Mouse (Mus musculus) kidney, adult 10 weeks (tissue): ENCODE data around the gene Ccdc125. TPM values are rescaled to one million over a fixed set of nuclear protein-coding genes. Genes with fewer than 3 reads are reported as not detected.

Experiments used
- polyA plus RNA-seq: library from polyadenylated mRNA; stranded (reverse); fragments of 350-450 nt; fragmentation: Illumina TruSeq; extraction: RNeasy Lipid Tissue Mini Kit (QIAGEN cat#74804); gene quantifications from one replicate; pipeline ENCODE4 v1.2.3, GENCODE M21; 2014; ENCODE audit warnings: low read depth, low replicate concordance

Gene Ccdc125
- polyA plus RNA-seq = 4.2 TPM

DNA sequence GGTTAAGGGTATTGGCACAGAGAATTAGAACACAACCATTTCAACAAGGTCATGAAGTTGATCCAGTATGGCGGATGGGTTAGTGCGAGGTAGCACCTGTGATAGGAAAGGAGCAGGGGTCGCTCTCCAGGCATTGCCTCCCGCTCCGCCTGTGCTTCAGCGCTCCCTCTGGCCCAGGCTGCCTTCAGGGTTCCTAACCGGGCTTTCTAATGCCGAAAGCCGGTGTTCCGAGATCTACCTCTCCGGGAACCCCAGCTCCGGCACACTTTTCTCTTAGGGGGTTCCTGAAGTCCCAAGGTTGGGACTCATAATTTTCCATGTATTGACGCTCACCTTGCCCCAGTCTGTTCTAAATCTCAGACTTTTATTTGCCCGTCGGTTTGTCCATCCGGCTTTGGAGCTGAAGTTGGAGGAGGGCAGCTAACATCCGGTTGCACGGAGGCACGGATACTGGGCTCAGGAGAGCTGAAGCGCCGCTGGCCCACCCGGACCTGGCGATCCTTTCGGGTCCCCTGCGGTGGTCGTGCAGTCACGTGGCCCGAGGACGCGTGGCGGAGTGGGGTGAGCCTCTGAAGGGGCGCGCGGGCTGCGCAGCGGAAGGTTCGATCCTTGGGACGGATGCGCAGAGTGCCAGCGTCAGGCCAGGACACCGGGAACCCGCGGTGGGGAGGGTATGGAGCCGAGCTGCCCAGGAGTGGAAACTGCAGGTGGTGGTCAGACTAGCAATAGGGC is at the start of gene Ccdc125:
Gene Ccdc125, plus strand, starts transcription at position 427 of the 732 bp plus-strand sequence.

GRCm38 (mm10) chr13:100650550-100651438 is 18.7 kb upstream of the Ccdc125 start, which contains the start of the genes Ak6 and Rad17:
Gene Ak6, plus strand, starts transcription at chr13:100650979.
Gene Rad17, minus strand, starts transcription at chr13:100651051.

DNA sequence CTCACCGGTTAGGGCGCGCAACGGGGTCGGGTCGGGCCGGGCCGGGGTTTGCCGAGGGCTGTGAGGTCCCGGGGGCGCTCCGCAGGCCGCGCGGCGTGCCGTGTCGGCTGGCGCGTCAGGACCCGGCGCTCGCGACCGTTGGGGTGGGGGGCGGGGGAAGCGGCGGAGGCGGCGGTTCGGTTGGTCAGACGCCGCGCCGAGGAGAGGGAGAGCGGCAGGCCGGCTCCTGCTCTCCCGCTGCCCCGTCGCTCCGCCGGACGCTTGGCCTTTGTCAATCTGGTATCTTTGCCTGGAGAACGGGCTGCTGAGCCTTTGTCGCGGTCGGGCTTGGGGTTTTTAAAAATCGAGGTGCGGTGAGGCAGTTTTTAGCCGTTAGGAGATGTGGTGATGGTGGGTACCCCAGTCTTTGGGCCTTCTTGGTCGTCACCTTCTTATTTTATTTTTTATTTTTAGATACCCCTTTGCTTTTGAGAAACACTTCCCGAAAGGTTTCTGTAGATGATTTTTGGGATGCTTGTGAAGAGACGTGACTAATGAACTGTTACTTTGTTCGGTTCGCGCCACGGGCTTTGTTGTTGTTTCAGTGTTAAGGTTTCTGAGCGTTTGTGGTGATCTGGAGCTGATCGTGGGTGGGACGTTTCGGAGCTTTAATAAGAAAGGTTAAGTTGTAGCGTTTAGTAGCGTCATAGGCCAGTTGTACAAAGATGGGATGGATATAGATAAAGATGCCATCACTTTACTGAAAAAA is 17.9 kb upstream of the Ccdc125 start, which contains the start of gene Taf9:
Gene Taf9, plus strand, starts transcription at position 141 of the 748 bp plus-strand sequence.

DNA sequence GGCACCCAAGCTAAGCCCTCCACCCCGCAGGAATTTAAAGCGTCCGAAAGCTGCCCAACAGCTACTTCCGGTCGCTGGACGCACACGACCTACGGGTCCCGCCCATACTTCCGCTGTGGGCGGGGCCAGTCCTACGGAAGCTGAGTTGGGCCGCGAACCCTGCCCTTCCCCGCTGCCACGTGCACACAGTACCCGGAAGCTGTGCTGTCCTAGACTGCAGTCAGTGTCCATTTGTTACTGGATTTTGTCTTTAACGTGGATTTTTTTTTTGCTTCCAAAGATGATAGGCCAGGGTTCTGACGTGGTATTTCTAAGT is 61.3 kb downstream of the Ccdc125 start, which contains the start of gene Cdk7:
Gene Cdk7, minus strand, starts transcription at position 79 of the 316 bp plus-strand sequence.

DNA sequence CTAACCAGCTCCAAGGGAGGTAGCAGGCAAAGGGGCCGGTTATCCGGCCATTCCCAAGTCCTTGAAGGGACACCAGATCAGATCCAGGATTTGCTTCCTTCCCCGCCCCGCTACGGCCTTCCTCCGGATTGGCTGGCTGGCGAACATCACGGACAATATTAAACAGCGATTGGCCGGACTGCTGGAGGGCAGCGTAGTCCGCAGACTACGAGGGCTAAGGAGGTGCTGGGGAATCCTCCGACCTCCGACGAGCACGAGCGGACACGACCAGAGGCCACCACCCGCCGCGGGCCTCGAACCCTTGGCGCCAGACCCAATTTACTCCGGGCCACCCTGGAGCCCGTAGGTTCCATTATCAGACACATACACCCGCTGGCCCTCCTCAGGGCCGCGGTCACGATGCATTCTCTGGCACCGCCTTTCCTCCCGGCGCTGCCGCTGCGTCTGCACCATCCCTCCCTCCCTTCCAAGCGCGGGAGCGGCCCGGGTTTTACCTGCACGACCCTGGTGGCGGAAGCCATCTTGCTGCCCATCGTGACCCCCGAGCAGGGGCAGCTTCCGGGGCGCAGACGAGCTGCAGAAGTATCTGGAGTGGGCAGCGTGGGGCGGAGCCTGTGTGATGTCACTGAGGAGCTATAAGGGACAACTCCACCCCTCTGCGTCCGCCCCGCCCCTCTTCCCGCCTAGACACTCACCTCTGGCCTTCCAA is 74.7 kb downstream of the Ccdc125 start, which contains the start of gene Mrps36:
Gene Mrps36, minus strand, starts transcription at position 624 of the 709 bp plus-strand sequence.

Other genes starting within 250 kb of the Ccdc125 start
- gene Naip1, start 216.8 kb upstream of the Ccdc125 start, polyA plus RNA-seq = 0.24 TPM
- gene Gtf2h2, start 177.1 kb upstream of the Ccdc125 start, polyA plus RNA-seq = 102 TPM
- 46.3 TPM for gene Ocln, start 117.0 kb upstream of the Ccdc125 start, polyA plus RNA-seq
- gene Marveld2, start 52.7 kb upstream of the Ccdc125 start, polyA plus RNA-seq = 10.0 TPM
- gene Ak6, start 18.7 kb upstream of the Ccdc125 start, polyA plus RNA-seq = 171 TPM
- 43.2 TPM for gene Rad17, start 18.7 kb upstream of the Ccdc125 start, polyA plus RNA-seq
- gene Taf9, start 18.1 kb upstream of the Ccdc125 start, polyA plus RNA-seq = 1.3 TPM
- 45.4 TPM for gene Cdk7, start 61.2 kb downstream of the Ccdc125 start, polyA plus RNA-seq
- gene Mrps36, start 74.9 kb downstream of the Ccdc125 start, polyA plus RNA-seq = 174 TPM
- not detected for gene Cenph, start 106.2 kb downstream of the Ccdc125 start, polyA plus RNA-seq
- gene Ccnb1, start 116.9 kb downstream of the Ccdc125 start, polyA plus RNA-seq = 0.44 TPM
- gene Slc30a5, start 163.7 kb downstream of the Ccdc125 start, polyA plus RNA-seq = 164 TPM